Mouse (Mus musculus) liver, adult (tissue): Measurements from ENCODE around the gene Gtsf1l.

Source experiments
- GATA4 ChIP-seq: IDR thresholded peaks from 2 replicates; pipeline ENCODE4 v1.6.1; 2014; ENCODE audit warnings: mild to moderate bottlenecking, low read length; ENCODE audit not compliant: insufficient replicate concordance

The Gtsf1l gene

GRCm38 (mm10) chr2:163101646-163102203 lies 14.1 kb upstream of the Gtsf1l start:
- no peak for TF ChIP-seq GATA4

DNA sequence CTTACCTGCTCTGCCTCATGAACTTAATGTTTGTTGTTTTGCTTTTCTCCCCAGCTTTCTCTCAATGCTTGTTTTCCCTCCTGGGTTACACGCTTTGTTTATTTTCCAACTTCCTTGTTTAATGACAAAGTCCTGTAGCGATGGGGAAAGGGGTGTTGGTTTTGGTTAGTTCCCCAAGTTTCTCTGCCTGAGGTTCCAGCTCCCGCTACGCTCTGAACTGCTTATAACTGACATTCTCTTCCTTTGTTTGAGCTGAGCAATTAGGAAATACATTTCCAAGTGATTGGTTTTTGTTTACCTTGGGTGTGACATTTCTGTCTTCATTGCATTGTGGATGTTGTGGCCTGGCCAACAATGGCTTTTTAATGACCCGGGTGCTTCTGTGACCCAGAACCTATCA lies 12.9 kb upstream of the Gtsf1l start:
- no peak for TF ChIP-seq GATA4

GRCm38 (mm10) chr2:163099919-163100318 lies 12.3 kb upstream of the Gtsf1l start:
- no peak for TF ChIP-seq GATA4

GRCm38 (mm10) chr2:163095784-163096183 lies 8.1 kb upstream of the Gtsf1l start:
- peak; percentile 73 for TF ChIP-seq GATA4

DNA sequence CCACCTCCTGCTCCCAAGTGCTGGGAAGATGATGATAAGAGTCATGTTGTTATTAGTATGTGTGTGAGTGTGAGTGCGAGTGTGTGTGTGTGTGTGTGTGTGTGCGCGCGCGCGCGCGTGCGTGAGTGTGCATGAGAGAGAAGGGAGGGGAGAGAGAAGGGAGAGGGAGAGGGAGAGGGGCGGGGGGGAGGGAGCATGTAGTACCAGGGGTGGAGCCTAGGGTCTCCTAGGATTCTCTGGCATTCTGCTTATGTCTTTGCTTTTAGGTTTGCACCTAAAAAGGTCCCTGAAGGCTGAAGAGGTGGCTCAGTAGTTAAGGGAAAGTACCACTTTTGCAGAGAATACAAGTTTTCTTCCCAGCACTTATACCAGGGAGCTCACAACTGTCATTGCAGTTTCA lies 7.3 kb upstream of the Gtsf1l start:
- TF ChIP-seq GATA4, result no peak

GRCm38 (mm10) chr2:163089475-163090123 lies 1.9 kb upstream of the Gtsf1l start:
- no peak for TF ChIP-seq GATA4

- no peak for TF ChIP-seq GATA4
Measured at GRCm38 (mm10) chr2:163086561-163086960, 1.1 kb downstream of the Gtsf1l start.

DNA sequence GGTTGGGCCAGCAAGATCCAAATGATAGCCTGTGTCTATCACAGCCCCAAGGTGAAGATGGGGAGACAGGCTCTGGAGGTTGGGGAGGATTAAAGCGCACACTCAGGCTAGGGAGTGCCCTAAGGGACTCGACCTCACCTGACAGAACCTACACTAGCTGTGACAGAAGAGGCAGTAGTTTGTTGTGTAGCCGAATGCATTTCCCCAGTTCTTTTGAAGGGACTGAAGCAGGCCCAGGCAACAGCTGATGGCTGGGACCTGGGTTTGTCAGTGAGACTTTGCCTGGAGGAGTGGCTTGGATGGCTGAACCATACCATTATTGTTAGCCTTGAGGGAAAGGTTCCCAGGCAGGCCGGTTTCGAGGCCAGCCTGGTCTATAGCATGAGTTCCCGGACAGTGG lies 2.6 kb downstream of the Gtsf1l start:
- TF ChIP-seq GATA4, result no peak

DNA sequence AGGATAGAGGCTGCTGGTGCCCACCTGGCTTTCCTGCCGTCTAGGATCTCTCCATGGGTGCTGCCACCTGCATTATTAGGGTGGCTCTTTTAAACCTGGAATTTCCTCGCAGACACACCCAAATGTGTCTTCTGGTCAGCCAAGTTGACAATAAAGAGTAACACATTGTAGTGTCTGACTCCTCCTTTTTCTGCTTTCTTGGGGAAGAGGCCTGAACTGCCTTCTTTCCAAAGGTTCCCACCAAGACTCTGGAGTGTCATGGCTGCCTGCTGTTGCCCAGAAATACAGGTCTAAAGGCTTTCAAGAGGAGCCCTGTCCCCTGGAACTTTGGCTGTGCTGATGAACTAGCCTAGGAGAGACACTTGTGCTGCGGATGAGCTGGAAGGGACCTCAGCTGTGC lies 3.1 kb downstream of the Gtsf1l start:
- no peak for TF ChIP-seq GATA4

GRCm38 (mm10) chr2:163082591-163082990 lies 5.1 kb downstream of the Gtsf1l start:
- no peak for TF ChIP-seq GATA4

- TF ChIP-seq GATA4, result no peak
Measured at GRCm38 (mm10) chr2:163079041-163079440, 8.6 kb downstream of the Gtsf1l start.

GRCm38 (mm10) chr2:163075234-163075633 lies 12.4 kb downstream of the Gtsf1l start:
- no peak for TF ChIP-seq GATA4

DNA sequence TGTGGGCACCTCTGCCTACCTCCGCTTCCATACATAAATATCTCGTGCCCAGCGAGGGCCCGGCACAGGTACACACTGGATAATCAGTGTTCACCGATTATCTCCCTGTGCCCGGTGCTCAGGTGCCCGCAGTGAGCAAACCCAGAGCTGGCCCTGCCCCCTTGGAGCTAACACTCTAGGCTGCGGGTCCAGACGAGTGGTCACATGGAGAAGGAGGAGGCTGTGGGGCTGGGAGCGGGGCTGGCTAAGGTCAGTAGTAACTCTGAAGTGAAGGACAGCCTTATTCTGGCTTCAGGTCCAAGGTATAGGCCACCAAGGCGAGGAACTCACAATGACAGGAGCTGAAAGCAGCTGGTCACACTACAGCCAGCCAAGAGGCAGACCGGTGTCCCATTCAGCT lies 12.8 kb downstream of the Gtsf1l start:
- TF ChIP-seq GATA4, result no peak

- no peak for TF ChIP-seq GATA4
Measured at GRCm38 (mm10) chr2:163074006-163074405, 13.6 kb downstream of the Gtsf1l start.

DNA sequence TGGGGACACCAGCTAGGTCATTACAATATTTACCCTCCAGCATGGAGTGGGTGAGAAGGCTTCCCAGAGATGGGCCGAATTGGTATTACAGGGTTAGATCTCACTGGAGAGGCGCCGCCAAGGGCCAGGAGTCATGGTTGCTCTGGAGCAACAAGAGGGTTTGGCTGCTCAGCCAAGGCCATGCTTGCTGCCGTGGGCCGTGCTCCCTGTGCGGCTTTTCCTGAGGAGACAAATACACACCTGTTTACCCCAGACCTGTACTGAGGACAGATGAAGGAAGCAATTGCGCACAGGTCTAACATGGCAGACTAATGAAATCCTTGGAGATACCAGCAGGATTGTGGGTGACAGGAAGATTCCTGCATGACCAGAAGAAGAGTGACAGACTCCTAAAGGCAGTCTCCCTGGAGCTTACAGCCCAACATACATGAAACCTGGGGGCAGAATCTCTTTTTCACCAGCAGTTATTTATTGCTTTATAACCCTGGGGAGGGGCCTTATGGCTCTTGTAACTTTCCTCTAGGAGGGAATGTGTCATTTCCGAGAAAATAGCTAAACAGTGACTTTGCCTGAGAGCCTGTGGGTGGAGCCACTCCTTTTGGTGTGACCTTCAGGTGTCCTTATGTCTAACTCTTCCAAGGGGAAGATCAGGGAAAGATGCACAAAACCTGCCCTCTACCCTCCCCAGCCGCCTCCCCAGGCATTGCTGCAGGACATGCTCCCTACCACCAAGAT lies 14.5 kb downstream of the Gtsf1l start:
- TF ChIP-seq GATA4, result no peak

GRCm38 (mm10) chr2:163071590-163071989 lies 16.1 kb downstream of the Gtsf1l start:
- no peak for TF ChIP-seq GATA4

GRCm38 (mm10) chr2:163070213-163070612 lies 17.4 kb downstream of the Gtsf1l start:
- TF ChIP-seq GATA4, result no peak

DNA sequence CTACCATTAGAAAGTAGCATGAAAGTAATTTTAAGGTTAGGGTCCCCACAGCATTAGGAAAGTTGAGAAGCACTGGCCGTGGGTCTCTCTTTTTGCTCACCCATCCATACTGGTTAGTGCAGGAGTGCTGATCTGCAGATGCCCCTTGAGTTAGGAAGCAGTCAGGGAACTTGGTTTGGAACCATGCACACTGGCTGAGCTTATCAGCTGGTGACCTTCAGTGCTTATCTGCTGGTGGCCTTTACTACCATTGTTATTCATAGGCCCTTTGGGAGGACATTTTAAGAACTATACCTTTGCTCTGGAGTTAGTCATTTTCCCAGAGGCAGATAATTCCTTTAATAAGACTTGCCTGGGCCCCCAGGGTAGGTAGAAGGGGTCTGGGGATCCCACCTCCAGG lies 20.4 kb downstream of the Gtsf1l start:
- TF ChIP-seq GATA4, result no peak
